Mouse (Mus musculus) embryonic facial prominence, embryonic 14.5 days (tissue): ENCODE measurements at regions not wholly inside any gene's neighbourhood (a gene's known extent, or its start where the extent isn't known, plus 50 kb on each side); places are given as distances from the start of the nearest gene placed in this dataset.
A peak's percentile ranks its signal among the peaks of the same experiment; 100 is the strongest.

Source experiments
- ATAC-seq: fragments of 200-750 bp; cut with Nextera tagmentation; 2 replicates; pipeline ENCODE4 v1.8.0; 2017; ENCODE audit warnings: low read depth, moderate number of reproducible peaks, moderate TSS enrichment
- DNase-seq: peaks from one replicate; pipeline ENCODE4 v3.0.0-alpha.2; 2015; ENCODE audit warnings: low spot score
- H3K27ac ChIP-seq: fragments of 300-500 bp; sonication (generic); replicated peaks from 2 replicates; pipeline ENCODE4 v1.5.1; 2014; ENCODE audit warnings: low read depth, mild to moderate bottlenecking, low read length, moderate library complexity
- H3K27me3 ChIP-seq: fragments of 300-500 bp; sonication (generic); replicated peaks from 2 replicates; pipeline ENCODE4 v1.6.1; 2014; ENCODE audit warnings: low read length; ENCODE audit not compliant: control insufficient read depth, insufficient read depth
- H3K36me3 ChIP-seq: fragments of 300-500 bp; sonication (generic); 2 replicates; pipeline ENCODE4 v1.6.1; 2014; ENCODE audit warnings: low read length, mixed read lengths; ENCODE audit not compliant: control insufficient read depth, insufficient read depth
- H3K4me1 ChIP-seq: fragments of 300-500 bp; sonication (generic); 2 replicates; pipeline ENCODE4 v1.6.1; 2014; ENCODE audit warnings: antibody characterized with exemption, low read length; ENCODE audit not compliant: control insufficient read depth, insufficient read depth
- H3K4me2 ChIP-seq: fragments of 300-500 bp; sonication (generic); 2 replicates; pipeline ENCODE4 v1.6.1; 2014; ENCODE audit warnings: low read depth, mild to moderate bottlenecking, low read length, moderate library complexity, mixed read lengths
- H3K4me3 ChIP-seq: fragments of 300-500 bp; sonication (generic); 2 replicates; pipeline ENCODE4 v1.5.1; 2014; ENCODE audit warnings: low read depth, mild to moderate bottlenecking, low read length
- H3K9ac ChIP-seq: fragments of 300-500 bp; sonication (generic); 2 replicates; pipeline ENCODE4 v1.6.1; 2014; ENCODE audit warnings: low read depth, mild to moderate bottlenecking, low read length, moderate library complexity, mixed read lengths
- H3K9me3 ChIP-seq: fragments of 300-500 bp; sonication (generic); 2 replicates; pipeline ENCODE4 v1.6.1; 2016; ENCODE audit warnings: low read length; ENCODE audit not compliant: control insufficient read depth
- whole genome bisulfite sequencing: fragments of 180-500 bp; shearing (Covaris S2); extraction: QIAGEN DNeasy Blood & Tissue Kit; methylation state at CpG from one replicate; pipeline ENCODE4 v1.1.7; 2014; 5-methylcytosine and 5-hydroxymethylcytosine counted together

DNA sequence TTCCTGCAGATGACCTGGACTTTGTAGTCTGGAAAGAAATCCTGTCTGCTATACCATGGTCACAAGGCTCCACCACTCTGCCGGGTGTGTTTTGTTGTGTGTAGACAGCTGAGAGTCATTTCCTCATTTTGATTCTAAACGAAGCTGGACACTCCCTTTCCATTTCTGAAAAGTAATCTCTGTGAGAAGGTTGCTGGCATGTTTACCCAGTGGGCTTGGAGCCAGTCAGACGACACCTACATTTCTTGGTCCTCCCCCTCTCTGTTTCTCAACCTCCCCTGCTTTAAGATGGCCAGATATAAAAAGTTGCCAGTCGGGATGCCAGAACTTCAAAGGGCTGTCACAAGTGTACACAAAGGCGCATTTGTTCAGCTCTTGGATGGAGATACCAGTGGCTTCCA lies 100.8 kb upstream of the Agr3 start:
- Histone ChIP-seq H3K27ac (peak overlapping the region; percentile 50; the same call in 1 of the 2 replicates), H3K36me3 (no peaks in the 10 kb centered on the region), H3K4me1 (no peaks in the 10 kb centered on the region), H3K9ac (no peak overlapping the region), H3K27me3 (no peaks in the 10 kb centered on the region), H3K4me2 (no peak overlapping the region), H3K4me3 (no peak overlapping the region), H3K9me3 (peaks cover 9% of the 10 kb centered on the region; the same call in 1 of the 2 replicates)
- DNase-seq = peak; percentile 83
- WGBS = 6% methylated on average over 5 of the region's 5 CpGs
- peak; percentile 83 for ATAC-seq

GRCm38 (mm10) chr12:35799261-35799660 lies 126.2 kb upstream of the Agr3 start:
- Histone ChIP-seq H3K4me3 (no peak overlapping the region), H3K9me3 (no peaks in the 10 kb centered on the region), H3K27me3 (no peaks in the 10 kb centered on the region), H3K4me2 (no peak overlapping the region), H3K36me3 (no peaks in the 10 kb centered on the region), H3K4me1 (no peaks in the 10 kb centered on the region), H3K27ac (no peak overlapping the region), H3K9ac (no peak overlapping the region)
- ATAC-seq (no peak), DNase-seq (peak; percentile 8)
- 69% methylated on average over 2 of the region's 2 CpGs for WGBS

GRCm38 (mm10) chr12:35775396-35775795 lies 150.0 kb upstream of the Agr3 start:
- H3K9me3 ChIP-seq = no peaks in the 10 kb centered on the region
- 59% methylated on average over 2 of the region's 2 CpGs for WGBS
- no peaks in the 10 kb centered on the region for H3K27me3 ChIP-seq
- DNase-seq = no peak
- H3K4me3 ChIP-seq = no peak overlapping the region
- H3K36me3 ChIP-seq = no peaks in the 10 kb centered on the region
- H3K27ac ChIP-seq = no peak overlapping the region
- no peak for ATAC-seq
- H3K4me1 ChIP-seq = no peaks in the 10 kb centered on the region; the same call in 1 of the 2 replicates
- H3K9ac ChIP-seq = no peak overlapping the region
- H3K4me2 ChIP-seq = no peak overlapping the region

DNA sequence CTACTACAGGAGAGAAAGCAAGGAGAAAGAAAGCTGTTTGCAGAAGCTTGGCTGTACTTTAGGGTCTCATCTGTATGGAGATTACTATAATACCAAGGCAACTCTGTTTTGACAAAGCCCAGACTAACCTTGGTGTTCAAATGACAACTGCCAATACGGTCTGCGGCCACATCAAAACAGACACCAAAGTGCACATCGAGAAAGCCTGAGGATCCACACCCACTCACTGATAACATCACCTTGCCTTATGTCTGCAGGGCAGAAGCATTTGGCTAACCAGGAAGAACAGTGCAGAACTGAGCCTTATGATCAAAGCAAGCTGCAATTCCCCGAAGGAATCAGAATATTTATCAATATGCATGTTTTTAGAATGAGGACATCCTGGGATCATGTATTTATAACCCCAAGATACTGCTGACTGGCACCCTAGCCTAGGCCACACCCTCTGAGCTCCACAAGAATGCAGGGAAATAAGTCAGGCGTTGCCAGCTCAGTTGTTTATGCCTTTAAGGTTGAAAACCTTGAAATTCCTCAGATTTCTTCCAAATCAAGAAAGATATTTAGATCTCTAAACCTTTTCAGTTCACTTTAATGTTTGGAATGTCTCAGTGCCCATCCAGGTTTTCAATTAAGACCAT lies 154.9 kb upstream of the Agr3 start:
- peak; percentile 47 for DNase-seq
- no peak overlapping the region for H3K27ac ChIP-seq
- H3K9ac ChIP-seq = no peak overlapping the region
- H3K9me3 ChIP-seq = no peaks in the 10 kb centered on the region
- 50% methylated on average over 5 of the region's 5 CpGs for WGBS
- no peaks in the 10 kb centered on the region for H3K36me3 ChIP-seq
- no peak overlapping the region for H3K4me2 ChIP-seq
- ATAC-seq = no peak
- no peaks in the 10 kb centered on the region; the same call in 1 of the 2 replicates for H3K4me1 ChIP-seq
- no peak overlapping the region for H3K4me3 ChIP-seq
- H3K27me3 ChIP-seq = no peaks in the 10 kb centered on the region

DNA sequence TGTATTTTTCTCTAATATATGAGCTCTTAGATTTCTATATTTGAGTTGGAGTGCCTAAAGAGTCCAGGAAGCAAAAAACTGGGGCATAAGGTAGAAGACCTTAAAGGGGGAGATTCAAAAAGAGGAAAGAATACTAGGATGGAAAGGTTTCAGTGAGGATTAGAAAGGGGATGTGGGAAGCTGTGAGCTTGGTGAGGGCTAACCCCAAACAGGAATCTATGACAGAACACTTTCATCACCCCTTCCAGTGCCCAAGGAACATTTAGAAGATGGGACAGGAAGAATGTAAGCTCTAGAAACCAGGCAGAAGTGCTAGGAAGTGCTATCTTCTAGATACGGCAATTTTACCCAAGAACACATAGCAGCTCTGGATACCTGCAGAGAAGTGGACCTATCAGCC lies 166.5 kb upstream of the Agr3 start:
- Histone ChIP-seq H3K36me3 (no peaks in the 10 kb centered on the region), H3K9me3 (peaks cover 2% of the 10 kb centered on the region), H3K27me3 (no peaks in the 10 kb centered on the region), H3K4me3 (no peak overlapping the region), H3K9ac (no peak overlapping the region), H3K4me2 (no peak overlapping the region), H3K4me1 (no peaks in the 10 kb centered on the region), H3K27ac (no peak overlapping the region)
- ATAC-seq = no peak
- WGBS = 88% methylated on average over 1 of the region's 1 CpGs
- DNase-seq = no peak

DNA sequence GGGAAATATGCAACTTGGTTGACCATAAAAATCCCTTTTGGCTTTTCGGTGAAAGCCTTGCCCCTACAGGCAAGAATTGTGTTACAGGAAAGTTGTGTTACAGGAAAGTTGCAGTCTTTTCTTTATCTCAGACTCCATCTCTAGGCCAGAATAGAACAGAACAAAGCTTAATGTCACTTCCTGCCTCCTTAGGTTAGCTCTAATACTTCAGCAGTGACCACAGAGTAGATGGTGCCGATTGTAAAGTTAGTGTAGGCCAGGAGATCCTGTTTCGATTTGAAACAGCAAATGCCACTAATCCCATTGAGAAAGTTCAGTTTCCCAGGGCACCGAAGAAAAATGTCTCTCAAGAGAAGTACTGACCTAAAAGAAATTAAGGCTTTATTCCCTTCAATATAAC lies 170.3 kb upstream of the Agr3 start:
- no peak for ATAC-seq
- H3K9ac ChIP-seq = no peak overlapping the region
- no peak overlapping the region for H3K4me3 ChIP-seq
- no peaks in the 10 kb centered on the region for H3K27me3 ChIP-seq
- no peaks in the 10 kb centered on the region for H3K36me3 ChIP-seq
- no peaks in the 10 kb centered on the region for H3K4me1 ChIP-seq
- no peak for DNase-seq
- WGBS = 68% methylated on average over 4 of the region's 4 CpGs
- H3K9me3 ChIP-seq = peaks cover 9% of the 10 kb centered on the region
- no peak overlapping the region for H3K4me2 ChIP-seq
- H3K27ac ChIP-seq = no peak overlapping the region

GRCm38 (mm10) chr12:35747997-35748396 lies 177.4 kb upstream of the Agr3 start:
- ATAC-seq = no peak
- no peaks in the 10 kb centered on the region for H3K27me3 ChIP-seq
- H3K9ac ChIP-seq = no peak overlapping the region
- H3K27ac ChIP-seq = no peak overlapping the region
- H3K4me2 ChIP-seq = no peak overlapping the region
- H3K36me3 ChIP-seq = no peaks in the 10 kb centered on the region
- H3K4me3 ChIP-seq = no peak overlapping the region
- no peak for DNase-seq
- no peaks in the 10 kb centered on the region for H3K9me3 ChIP-seq
- 75% methylated on average over 3 of the region's 3 CpGs for WGBS
- peaks cover 5% of the 10 kb centered on the region; the same call in 1 of the 2 replicates for H3K4me1 ChIP-seq

GRCm38 (mm10) chr12:35746691-35747299 lies 178.6 kb upstream of the Agr3 start:
- Histone ChIP-seq H3K36me3 (no peaks in the 10 kb centered on the region), H3K4me2 (no peak overlapping the region), H3K4me1 (peaks cover 5% of the 10 kb centered on the region; the same call in 1 of the 2 replicates), H3K9me3 (no peaks in the 10 kb centered on the region), H3K27me3 (no peaks in the 10 kb centered on the region), H3K4me3 (no peak overlapping the region), H3K9ac (no peak overlapping the region), H3K27ac (no peak overlapping the region)
- DNase-seq = no peak
- ATAC-seq = no peak
- 28% methylated on average over 3 of the region's 3 CpGs for WGBS

DNA sequence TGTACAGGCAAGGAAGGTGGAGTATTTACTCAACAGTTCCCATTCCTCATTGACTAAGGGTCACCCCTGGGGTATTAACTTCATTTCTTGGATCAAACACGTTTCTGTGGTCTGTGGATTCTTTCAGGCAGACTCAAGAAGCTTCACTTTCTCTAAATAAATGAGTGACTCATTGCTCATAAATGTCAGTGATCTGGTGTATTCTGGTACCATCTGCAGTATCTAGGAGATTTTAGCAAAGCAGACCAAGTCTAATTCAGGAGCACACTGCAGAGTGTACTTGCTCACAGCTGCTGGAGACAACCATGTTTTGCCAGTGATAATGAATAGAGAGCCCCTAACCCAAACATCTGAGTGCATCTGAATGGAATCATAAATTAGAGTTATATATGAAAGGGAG lies 182.7 kb upstream of the Agr3 start:
- 39% methylated on average over 1 of the region's 1 CpGs for WGBS
- no peaks in the 10 kb centered on the region for H3K27me3 ChIP-seq

More for the DNA sequence above, 182.7 kb upstream of the Agr3 start:
- no peak for ATAC-seq
- no peak overlapping the region for H3K4me2 ChIP-seq
- peaks cover 5% of the 10 kb centered on the region; the same call in 1 of the 2 replicates for H3K4me1 ChIP-seq
- DNase-seq = no peak
- no peak overlapping the region for H3K4me3 ChIP-seq
- no peaks in the 10 kb centered on the region for H3K36me3 ChIP-seq
- no peak overlapping the region for H3K9ac ChIP-seq
- H3K9me3 ChIP-seq = no peaks in the 10 kb centered on the region
- no peak overlapping the region for H3K27ac ChIP-seq
